Mouse (Mus musculus) heart, embryonic 16.5 days (tissue): ENCODE measurements around the gene Ephb1. TPM values are rescaled to one million over a fixed set of nuclear protein-coding genes. Genes with fewer than 3 reads are reported as not detected.

Experiments
- ATAC-seq: fragments of 200-750 bp; cut with Nextera tagmentation; replicated peaks from 2 replicates; pipeline ENCODE4 v1.8.0; 2017; ENCODE audit warnings: moderate number of reproducible peaks; ENCODE audit not compliant: insufficient read depth, low FRiP score; ENCODE audit errors: extremely low read depth
- H3K27ac ChIP-seq: fragments of 300-500 bp; sonication (generic); 2 replicates; pipeline ENCODE4 v1.5.1; 2014; ENCODE audit warnings: mild to moderate bottlenecking, low read length, control low read depth, moderate library complexity
- H3K27me3 ChIP-seq: fragments of 300-500 bp; sonication (generic); 2 replicates; pipeline ENCODE4 v1.6.1; 2014; ENCODE audit warnings: low read length, mixed read lengths; ENCODE audit not compliant: control insufficient read depth, insufficient read depth
- H3K36me3 ChIP-seq: fragments of 300-500 bp; sonication (generic); 2 replicates; pipeline ENCODE4 v1.6.1; 2014; ENCODE audit not compliant: control insufficient read depth, insufficient read depth
- H3K4me1 ChIP-seq: fragments of 300-500 bp; sonication (generic); 2 replicates; pipeline ENCODE4 v1.6.1; 2014; ENCODE audit warnings: low read length, mixed read lengths; ENCODE audit not compliant: control insufficient read depth, insufficient read depth
- H3K4me2 ChIP-seq: fragments of 300-500 bp; sonication (generic); 2 replicates; pipeline ENCODE4 v1.6.1; 2014; ENCODE audit warnings: low read depth, mild to moderate bottlenecking, control low read depth, low read length
- H3K4me3 ChIP-seq: fragments of 300-500 bp; sonication (generic); 2 replicates; pipeline ENCODE4 v1.5.1; 2014; ENCODE audit warnings: mild to moderate bottlenecking, control low read depth, low read length
- H3K9ac ChIP-seq: fragments of 300-500 bp; sonication (generic); 2 replicates; pipeline ENCODE4 v1.6.1; 2014; ENCODE audit warnings: low read length, control low read depth
- H3K9me3 ChIP-seq: fragments of 300-500 bp; sonication (generic); replicated peaks from 2 replicates; pipeline ENCODE4 v1.6.1; 2016; ENCODE audit warnings: low read length; ENCODE audit not compliant: control insufficient read depth
- WGBS: fragments of 180-500 bp; shearing (Covaris S2); extraction: QIAGEN DNeasy Blood & Tissue Kit; methylation state at CpG from one replicate; pipeline ENCODE4 v1.1.7; 2014; 5-methylcytosine and 5-hydroxymethylcytosine counted together
- polyA plus RNA-seq: library from polyadenylated mRNA; unstranded; fragments of >200 nt; fragmentation: Nextera tagmentation; extraction: Ambion mirVana; gene quantifications from 2 replicates; pipeline ENCODE4 v1.2.1, GENCODE M21; 2015

Gene Ephb1
- polyA plus RNA-seq, 1 experiment from 2014 or later: 1.1 TPM

GRCm38 (mm10) chr9:102002186-102002585, 352.3 kb downstream of the Ephb1 start:
- Histone ChIP-seq H3K4me2 (no peak overlapping the region), H3K27ac (no peak overlapping the region), H3K4me3 (no peak overlapping the region), H3K9me3 (peaks cover 2% of the 10 kb centered on the region), H3K9ac (no peak overlapping the region), H3K4me1 (no peaks in the 10 kb centered on the region), H3K27me3 (peaks cover 4% of the 10 kb centered on the region; the same call in 1 of the 2 replicates), H3K36me3 (no peaks in the 10 kb centered on the region)
- WGBS: 76% methylated on average over 10 of the region's 10 CpGs
- no peak for ATAC-seq

- H3K36me3 ChIP-seq: no peaks in the 10 kb centered on the region
- H3K4me2 ChIP-seq: no peak overlapping the region
- no peak overlapping the region for H3K9ac ChIP-seq
- no peak overlapping the region for H3K4me3 ChIP-seq
- no peak overlapping the region for H3K27ac ChIP-seq
- H3K9me3 ChIP-seq: peaks cover 2% of the 10 kb centered on the region
- 90% methylated on average over 11 of the region's 11 CpGs for WGBS
- no peaks in the 10 kb centered on the region for H3K4me1 ChIP-seq
- ATAC-seq: no peak
- H3K27me3 ChIP-seq: peaks cover 4% of the 10 kb centered on the region; the same call in 1 of the 2 replicates
These were observed 352.8 kb downstream of the Ephb1 start for GRCm38 (mm10) chr9:102001633-102002165.

- Histone ChIP-seq H3K9ac (no peak overlapping the region), H3K36me3 (no peaks in the 10 kb centered on the region), H3K4me2 (no peak overlapping the region), H3K27ac (no peak overlapping the region), H3K4me1 (peaks cover 2% of the 10 kb centered on the region; the same call in 1 of the 2 replicates), H3K9me3 (peaks cover 2% of the 10 kb centered on the region), H3K4me3 (no peak overlapping the region), H3K27me3 (no peaks in the 10 kb centered on the region)
- ATAC-seq: no peak
- 66% methylated on average over 4 of the region's 4 CpGs for WGBS
These were observed 354.8 kb downstream of the Ephb1 start for GRCm38 (mm10) chr9:101999690-102000089.

GRCm38 (mm10) chr9:101996771-101997500, 357.6 kb downstream of the Ephb1 start:
- Histone ChIP-seq H3K36me3 (no peaks in the 10 kb centered on the region), H3K4me2 (no peak overlapping the region)

GRCm38 (mm10) chr9:101996183-101996582, 358.3 kb downstream of the Ephb1 start:
- no peak overlapping the region for H3K27ac ChIP-seq
- peaks cover 5% of the 10 kb centered on the region for H3K9me3 ChIP-seq
- peaks cover 2% of the 10 kb centered on the region; the same call in 1 of the 2 replicates for H3K4me1 ChIP-seq
- peaks cover 7% of the 10 kb centered on the region; the same call in 1 of the 2 replicates for H3K27me3 ChIP-seq
- H3K9ac ChIP-seq: no peak overlapping the region
- 52% methylated on average over 7 of the region's 7 CpGs for WGBS
- no peaks in the 10 kb centered on the region for H3K36me3 ChIP-seq
- H3K4me2 ChIP-seq: no peak overlapping the region
- H3K4me3 ChIP-seq: no peak overlapping the region
- ATAC-seq: no peak

More at GRCm38 (mm10) chr9:101996771-101997500, 357.6 kb downstream of the Ephb1 start:
- Histone ChIP-seq H3K4me1 (peaks cover 2% of the 10 kb centered on the region; the same call in 1 of the 2 replicates), H3K27ac (no peak overlapping the region), H3K9ac (no peak overlapping the region), H3K4me3 (no peak overlapping the region), H3K27me3 (peaks cover 7% of the 10 kb centered on the region; the same call in 1 of the 2 replicates), H3K9me3 (peaks cover 2% of the 10 kb centered on the region)
- no peak for ATAC-seq
- WGBS: 39% methylated on average over 16 of the region's 16 CpGs

DNA sequence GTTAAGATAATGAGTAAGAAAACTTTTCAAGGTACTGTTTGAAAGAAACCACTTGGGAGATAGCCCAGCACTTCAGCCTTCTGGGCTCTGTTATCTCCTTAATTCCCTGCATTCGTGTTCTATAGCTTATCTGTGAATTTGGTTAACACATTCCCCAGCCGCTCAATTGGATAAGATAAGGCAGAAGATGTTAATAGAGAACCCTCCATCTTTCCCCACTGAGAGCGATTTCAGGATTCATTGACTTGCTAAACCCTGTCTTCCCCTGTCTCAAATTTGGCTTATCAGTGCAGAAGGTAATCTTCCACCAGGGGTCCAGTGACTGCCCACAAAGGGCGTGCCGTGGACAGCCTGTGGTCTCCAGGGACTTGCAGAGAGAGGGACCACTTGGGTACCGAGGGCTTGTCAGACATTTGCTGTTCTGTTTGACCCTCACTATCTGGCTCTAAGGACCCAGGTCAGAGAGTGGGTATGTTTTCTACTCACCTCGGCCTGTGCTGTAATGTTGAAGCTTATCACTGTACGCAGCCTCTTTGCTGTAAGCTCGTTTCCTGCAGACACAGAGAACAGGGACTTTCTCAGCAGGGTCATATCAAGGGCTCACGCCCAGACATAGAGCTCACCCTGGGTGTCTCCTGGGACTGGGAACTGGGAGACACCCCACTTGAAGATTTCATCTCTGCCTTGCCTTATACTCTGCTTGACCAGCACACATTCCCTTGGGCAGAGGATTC, 358.9 kb downstream of the Ephb1 start:
- Histone ChIP-seq H3K27ac (no peak overlapping the region), H3K27me3 (peaks cover 7% of the 10 kb centered on the region; the same call in 1 of the 2 replicates), H3K4me2 (no peak overlapping the region), H3K4me3 (no peak overlapping the region), H3K9ac (no peak overlapping the region), H3K4me1 (peaks cover 2% of the 10 kb centered on the region; the same call in 1 of the 2 replicates), H3K9me3 (peaks cover 3% of the 10 kb centered on the region; the same call in 1 of the 2 replicates), H3K36me3 (no peaks in the 10 kb centered on the region)
- ATAC-seq: no peak
- WGBS: 22% methylated on average over 10 of the region's 10 CpGs

DNA sequence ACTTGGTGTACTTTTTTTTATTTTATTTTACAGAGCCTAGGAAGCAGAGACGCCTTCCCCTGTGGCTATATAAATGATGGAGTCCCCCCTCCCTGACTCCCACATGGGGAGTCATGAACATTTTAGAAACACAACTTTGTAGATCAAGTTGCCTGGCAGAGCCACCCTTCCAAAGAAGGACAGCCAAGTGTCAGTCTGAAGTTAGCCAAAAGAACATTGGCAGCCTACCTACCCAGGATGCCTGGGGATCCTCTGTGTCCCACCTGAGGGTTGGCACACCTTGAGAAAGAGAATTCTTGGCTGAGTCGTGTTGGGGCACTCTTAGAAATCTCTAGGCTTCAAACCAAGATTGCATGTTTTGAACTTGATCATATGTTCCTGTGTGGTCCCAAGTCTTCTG, 360.4 kb downstream of the Ephb1 start:
- H3K27me3 ChIP-seq: peaks cover 7% of the 10 kb centered on the region; the same call in 1 of the 2 replicates
- no peak for ATAC-seq

DNA sequence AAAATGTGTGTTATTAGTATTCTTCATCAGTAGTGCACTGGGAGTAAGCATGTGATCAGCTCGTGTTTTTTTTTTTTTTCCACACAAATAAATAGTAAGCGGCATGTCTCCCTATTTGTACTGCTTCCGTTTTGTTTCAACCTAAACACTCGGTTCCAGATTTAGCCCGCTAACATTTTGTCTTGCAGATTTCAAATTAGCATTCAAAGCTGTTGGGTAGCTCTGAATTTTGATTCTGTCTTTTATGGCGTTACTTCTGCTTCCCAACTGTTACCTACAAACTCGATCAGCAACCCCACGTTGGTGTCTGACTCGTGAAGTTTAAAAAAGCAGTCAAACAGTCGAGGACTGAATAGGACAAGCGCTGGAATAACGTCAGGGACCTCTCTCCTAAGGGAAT, 363.7 kb downstream of the Ephb1 start:
- Histone ChIP-seq H3K36me3 (no peaks in the 10 kb centered on the region), H3K9me3 (0 out of 2 replicates have a peak, but pooled peaks cover 3% of the 10 kb centered on the region), H3K4me2 (no peak overlapping the region), H3K27me3 (peaks cover 7% of the 10 kb centered on the region; the same call in 1 of the 2 replicates), H3K9ac (no peak overlapping the region), H3K27ac (no peak overlapping the region), H3K4me3 (no peak overlapping the region), H3K4me1 (peaks cover under 1% of the 10 kb centered on the region; the same call in 1 of the 2 replicates)
- WGBS: 80% methylated on average over 12 of the region's 12 CpGs
- no peak for ATAC-seq

More for the DNA sequence above, 360.4 kb downstream of the Ephb1 start:
- Histone ChIP-seq H3K36me3 (no peaks in the 10 kb centered on the region), H3K27ac (no peak overlapping the region), H3K4me3 (no peak overlapping the region), H3K4me2 (no peak overlapping the region), H3K9me3 (0 out of 2 replicates have a peak, but pooled peaks cover 3% of the 10 kb centered on the region), H3K9ac (no peak overlapping the region), H3K4me1 (peaks cover 2% of the 10 kb centered on the region; the same call in 1 of the 2 replicates)
- WGBS: 88% methylated on average over 2 of the region's 2 CpGs
